Mouse (Mus musculus) skeletal muscle tissue, postnatal 0 days (tissue): ENCODE data around the gene Plch1. TPM values are rescaled to one million over a fixed set of nuclear protein-coding genes. Genes with fewer than 3 reads are reported as not detected.

Experiments used
- polyA plus RNA-seq: library from polyadenylated mRNA; unstranded; fragments of >200 nt; fragmentation: Nextera tagmentation; extraction: Ambion mirVana; gene quantifications from 2 replicates; pipeline ENCODE4 v1.2.1, GENCODE M21; 2015

Plch1 gene
- polyA plus RNA-seq: 0.05 TPM in 1 of 2 replicates, not detected in the other

GRCm38 (mm10) chr3:63899309-63899695 lies at the start of gene Plch1:
TSS of gene Plch1 (minus strand) at chr3:63899472.

GRCm38 (mm10) chr3:63928878-63929859 lies 29.9 kb upstream of the Plch1 start, which contains the start of gene E130311K13Rik:
TSS of gene E130311K13Rik (minus strand) at chr3:63929472.

Other genes starting within 250 kb of the Plch1 start
- 4.1 and 6.0 TPM in 2 replicates for gene E130311K13Rik, start 30.0 kb upstream of the Plch1 start, polyA plus RNA-seq
- 7.4 and 9.1 TPM in 2 replicates for gene Slc33a1, start 65.3 kb upstream of the Plch1 start, polyA plus RNA-seq
- 15.4 and 15.6 TPM in 2 replicates for gene Gmps, start 76.6 kb upstream of the Plch1 start, polyA plus RNA-seq
- gene Vmn2r1, start 182.1 kb upstream of the Plch1 start, polyA plus RNA-seq: 0.03 and 0.04 TPM in 2 replicates
- not detected in 2 replicates for gene Vmn2r2, start 242.5 kb upstream of the Plch1 start, polyA plus RNA-seq